Mouse (Mus musculus) myocyte (in vitro differentiated cells): ENCODE measurements at regions not wholly inside any gene's neighbourhood (a gene's known extent, or its start where the extent isn't known, plus 50 kb on each side); places are given as distances from the start of the nearest gene placed in this dataset.
A peak's percentile ranks its signal among the peaks of the same experiment; 100 is the strongest.

Experiments used
- H3K27me3 ChIP-seq: one replicate; pipeline ENCODE4 v1.6.1; 2011; ENCODE audit not compliant: control insufficient read depth, insufficient read depth, insufficient read length
- H3K36me3 ChIP-seq: one replicate; pipeline ENCODE4 v1.6.1; 2011; ENCODE audit not compliant: control insufficient read depth, insufficient read depth
- H3K4me2 ChIP-seq: one replicate; pipeline ENCODE4 v1.6.1; 2011; ENCODE audit warnings: low read depth, control low read depth
- H3K4me3 ChIP-seq: one replicate; pipeline ENCODE4 v1.5.1; 2011; ENCODE audit warnings: mild to moderate bottlenecking, control low read depth, moderate library complexity
- H3K79me2 ChIP-seq: one replicate; pipeline ENCODE4 v1.6.1; 2011; ENCODE audit not compliant: control insufficient read depth, insufficient read depth
- H3ac ChIP-seq: one replicate; pipeline ENCODE4 v1.6.1; 2011; ENCODE audit not compliant: control insufficient read depth, insufficient read length
- CEBPB ChIP-seq: IDR thresholded peaks from 2 replicates; pipeline ENCODE4 v1.6.1; 2011; ENCODE audit warnings: mild to moderate bottlenecking, moderate library complexity; ENCODE audit not compliant: poor library complexity, insufficient read depth, severe bottlenecking
- E2F4 ChIP-seq: IDR thresholded peaks from one replicate; pipeline ENCODE4 v1.6.1; 2011; ENCODE audit warnings: mild to moderate bottlenecking, control low read depth, moderate library complexity; ENCODE audit not compliant: insufficient read depth
- MAX ChIP-seq: IDR thresholded peaks from one replicate; pipeline ENCODE4 v1.6.1; 2011; ENCODE audit warnings: low read depth, mild to moderate bottlenecking, control low read depth
- MYOD1 ChIP-seq, 3 experiments: IDR thresholded peaks; one replicate each; pipeline ENCODE4 v1.6.1; 2011; ENCODE audit warnings: control low read depth in 2 of 3, low read depth in 2 of 3, mild to moderate bottlenecking in 2 of 3, moderate library complexity in 1 of 3; ENCODE audit not compliant: insufficient read length in 2 of 3, control insufficient read depth in 1 of 3
- MYOG ChIP-seq, 3 experiments: IDR thresholded peaks; one replicate each; pipeline ENCODE4 v1.6.1; 2011; ENCODE audit warnings: control low read depth in 2 of 3, low read depth in 2 of 3, mild to moderate bottlenecking in 2 of 3; ENCODE audit not compliant: insufficient read length in 2 of 3, control insufficient read depth in 1 of 3, insufficient read depth in 1 of 3
- POLR2A ChIP-seq: IDR thresholded peaks from one replicate; pipeline ENCODE4 v1.6.1; 2011; ENCODE audit warnings: low read depth, mild to moderate bottlenecking, control low read depth, moderate library complexity; ENCODE audit not compliant: insufficient read length
- POLR2AphosphoS2 ChIP-seq: IDR thresholded peaks from one replicate; pipeline ENCODE4 v1.6.1; 2011; ENCODE audit warnings: low read depth, control low read depth; ENCODE audit not compliant: insufficient read length
- REST ChIP-seq: IDR thresholded peaks from one replicate; pipeline ENCODE4 v1.6.1; 2011; ENCODE audit warnings: mild to moderate bottlenecking, control low read depth, moderate library complexity; ENCODE audit not compliant: insufficient read depth, insufficient read length
- SRF ChIP-seq: IDR thresholded peaks from one replicate; pipeline ENCODE4 v1.6.1; 2011; ENCODE audit warnings: low read depth; ENCODE audit not compliant: control insufficient read depth, insufficient read length
- TCF12 ChIP-seq: IDR thresholded peaks from one replicate; pipeline ENCODE4 v1.6.1; 2011; ENCODE audit warnings: mild to moderate bottlenecking, control low read depth; ENCODE audit not compliant: poor library complexity, insufficient read depth, severe bottlenecking
- TCF3 ChIP-seq: IDR thresholded peaks from one replicate; pipeline ENCODE4 v1.6.1; 2011; ENCODE audit warnings: low read depth, control low read depth; ENCODE audit not compliant: insufficient read length
- USF1 ChIP-seq: IDR thresholded peaks from one replicate; pipeline ENCODE4 v1.6.1; 2011; ENCODE audit warnings: low read depth, mild to moderate bottlenecking, control low read depth, moderate library complexity

- no peak overlapping the region for H3ac ChIP-seq
- no peaks in the 10 kb centered on the region for H3K36me3 ChIP-seq
- no peaks in the 10 kb centered on the region for H3K27me3 ChIP-seq
- H3K79me2 ChIP-seq: no peaks in the 10 kb centered on the region
- no peak overlapping the region for H3K4me2 ChIP-seq
- no peak overlapping the region for H3K4me3 ChIP-seq
- TF ChIP-seq TCF12: no peak
- TF ChIP-seq USF1: no peak
- no peak for TF ChIP-seq POLR2AphosphoS2
- no peak for TF ChIP-seq POLR2A
- TF ChIP-seq E2F4: no peak
- no peak for TF ChIP-seq MAX
- TF ChIP-seq TCF3: no peak
- no peak for TF ChIP-seq CEBPB
- TF ChIP-seq MYOD1 (IDR thresholded peaks at IDR 0.05; ENCODE audit: control insufficient read depth in 1 of 3, insufficient read length in 2 of 3, low read depth in 2 of 3): no peak
- TF ChIP-seq REST: no peak
- TF ChIP-seq SRF: no peak
- no peak for TF ChIP-seq MYOG (IDR thresholded peaks at IDR 0.05; ENCODE audit: control insufficient read depth in 1 of 3, insufficient read depth in 1 of 3, insufficient read length in 2 of 3, low read depth in 2 of 3)
Observed at GRCm38 (mm10) chr6:117611965-117612364, 229.0 kb upstream of the Zfp637 start.

GRCm38 (mm10) chr6:117612421-117612820 lies 228.6 kb upstream of the Zfp637 start:
- H3K4me2 ChIP-seq: no peak overlapping the region
- no peaks in the 10 kb centered on the region for H3K79me2 ChIP-seq
- no peaks in the 10 kb centered on the region for H3K36me3 ChIP-seq
- TF ChIP-seq E2F4: no peak
- TF ChIP-seq REST: no peak
- TF ChIP-seq MYOG (IDR thresholded peaks at IDR 0.05; ENCODE audit: control insufficient read depth in 1 of 3, insufficient read depth in 1 of 3, insufficient read length in 2 of 3, low read depth in 2 of 3): no peak
- no peak for TF ChIP-seq USF1
- no peaks in the 10 kb centered on the region for H3K27me3 ChIP-seq
- no peak overlapping the region for H3K4me3 ChIP-seq
- no peak overlapping the region for H3ac ChIP-seq

GRCm38 (mm10) chr6:117613656-117614350 lies 227.2 kb upstream of the Zfp637 start:
- H3K4me2 ChIP-seq: peak overlapping the region; percentile 50
- no peaks in the 10 kb centered on the region for H3K27me3 ChIP-seq
- TF ChIP-seq MYOD1 (IDR thresholded peaks at IDR 0.05; ENCODE audit: control insufficient read depth in 1 of 3, insufficient read length in 2 of 3, low read depth in 2 of 3) (no peak), TCF12 (no peak), POLR2AphosphoS2 (no peak), REST (no peak), TCF3 (no peak), CEBPB (no peak), MAX (no peak), SRF (no peak), POLR2A (no peak)
- H3ac ChIP-seq: no peak overlapping the region
- no peaks in the 10 kb centered on the region for H3K36me3 ChIP-seq
- no peak overlapping the region for H3K4me3 ChIP-seq
- no peaks in the 10 kb centered on the region for H3K79me2 ChIP-seq

GRCm38 (mm10) chr6:117614386-117614785 lies 226.6 kb upstream of the Zfp637 start:
- H3K4me2 ChIP-seq: peak overlapping the region; percentile 50
- no peak overlapping the region for H3K4me3 ChIP-seq
- no peak for TF ChIP-seq USF1
- no peak for TF ChIP-seq TCF3
- no peak for TF ChIP-seq MAX
- TF ChIP-seq MYOD1 (IDR thresholded peaks at IDR 0.05; ENCODE audit: control insufficient read depth in 1 of 3, insufficient read length in 2 of 3, low read depth in 2 of 3): peak; percentile 7 to 69 (median 67)
- peak in 2 of 3 experiments; percentile 24 to 55 for TF ChIP-seq MYOG (IDR thresholded peaks at IDR 0.05; ENCODE audit: control insufficient read depth in 1 of 3, insufficient read depth in 1 of 3, insufficient read length in 2 of 3, low read depth in 2 of 3)
- no peak for TF ChIP-seq REST
- no peak overlapping the region for H3ac ChIP-seq
- no peaks in the 10 kb centered on the region for H3K36me3 ChIP-seq
- no peaks in the 10 kb centered on the region for H3K79me2 ChIP-seq
- no peaks in the 10 kb centered on the region for H3K27me3 ChIP-seq

GRCm38 (mm10) chr6:117617168-117617567 lies 223.8 kb upstream of the Zfp637 start:
- Histone ChIP-seq H3ac (no peak overlapping the region), H3K27me3 (no peaks in the 10 kb centered on the region), H3K36me3 (no peaks in the 10 kb centered on the region), H3K79me2 (no peaks in the 10 kb centered on the region), H3K4me3 (no peak overlapping the region), H3K4me2 (no peak overlapping the region)
- TF ChIP-seq SRF (no peak), MAX (no peak), MYOD1 (IDR thresholded peaks at IDR 0.05; ENCODE audit: control insufficient read depth in 1 of 3, insufficient read length in 2 of 3, low read depth in 2 of 3) (no peak), E2F4 (no peak), REST (no peak), POLR2A (no peak), TCF12 (no peak)
